Mouse (Mus musculus) E14TG2a.4 (cell line): Measurements from ENCODE around the gene Slf2.

ENCODE experiments used
- CTCF ChIP-seq: conservative IDR thresholded peaks from 2 replicates; pipeline ENCODE4 v1.5.1; 2014; ENCODE audit warnings: low read length
- NANOG ChIP-seq: IDR thresholded peaks from 2 replicates; pipeline ENCODE4 v1.6.1; 2014; ENCODE audit warnings: borderline replicate concordance, low read length, mixed read lengths
- POU5F1 ChIP-seq: IDR thresholded peaks from 2 replicates; pipeline ENCODE4 v1.6.1; 2014; ENCODE audit warnings: low read length, borderline replicate concordance

- TF ChIP-seq CTCF (no peak), NANOG (no peak), POU5F1 (no peak)
Observed at GRCm38 (mm10) chr19:44921466-44922139, 9.3 kb upstream of the Slf2 start.
